ENCODE assay signal across 29 mouse cellular contexts in genomic region chr10:23044466-23044865, GRCm38 (mm10).
"Had no signal": no experiment of that assay in that cellular context is flagged by ENCODE, and none has a peak within 500 bp of the region (broad histone marks: within the 10 kb centered on the region; RNA-seq: fewer than 3 reads in every experiment).

No protein-coding gene starts in this region.

- H3K9ac ChIP-seq: limb, embryonic 12.5 days; limb, embryonic 13.5 days; limb, embryonic 15.5 days; liver, embryonic 12.5 days; liver, embryonic 13.5 days; liver, embryonic 14.5 days; liver, embryonic 15.5 days; liver, postnatal 0 days; midbrain, embryonic 12.5 days; midbrain, embryonic 13.5 days; midbrain, embryonic 15.5 days; neural tube, embryonic 12.5 days; neural tube, embryonic 13.5 days had no signal

- H3K9me3 ChIP-seq: limb, embryonic 10.5 days; limb, embryonic 12.5 days; limb, embryonic 13.5 days; limb, embryonic 15.5 days; liver, embryonic 12.5 days; liver, embryonic 13.5 days; liver, embryonic 15.5 days; megakaryocyte, embryonic 14.5 days; midbrain, embryonic 10.5 days; midbrain, embryonic 12.5 days; midbrain, embryonic 13.5 days; midbrain, embryonic 15.5 days; neural tube, embryonic 12.5 days; neural tube, embryonic 13.5 days had no signal

- H3K27ac ChIP-seq: left cerebral cortex, adult 2 months; limb, embryonic 10.5 days; limb, embryonic 12.5 days; limb, embryonic 13.5 days; limb, embryonic 15.5 days; liver, embryonic 12.5 days; liver, embryonic 13.5 days; liver, embryonic 14.5 days; liver, embryonic 15.5 days; macrophage; midbrain, embryonic 10.5 days; midbrain, embryonic 12.5 days; midbrain, embryonic 13.5 days; midbrain, embryonic 15.5 days; neural tube, embryonic 12.5 days; neural tube, embryonic 13.5 days had no signal

- ATAC-seq: liver, embryonic 12.5 days; liver, postnatal 0 days; midbrain, embryonic 13.5 days; midbrain, embryonic 15.5 days; midbrain, embryonic 16.5 days had no signal

- H3K4me1 ChIP-seq: limb, embryonic 10.5 days; limb, embryonic 12.5 days; limb, embryonic 13.5 days; limb, embryonic 15.5 days; liver, embryonic 12.5 days; liver, embryonic 13.5 days; liver, embryonic 15.5 days; megakaryocyte, embryonic 14.5 days; midbrain, embryonic 10.5 days; midbrain, embryonic 12.5 days; midbrain, embryonic 13.5 days; midbrain, embryonic 15.5 days; neural tube, embryonic 12.5 days; neural tube, embryonic 13.5 days had no signal

- H3K27me3 ChIP-seq: limb, embryonic 12.5 days; limb, embryonic 13.5 days; limb, embryonic 15.5 days; liver, embryonic 12.5 days; liver, embryonic 13.5 days; liver, embryonic 15.5 days; megakaryocyte, embryonic 14.5 days; midbrain, embryonic 12.5 days; midbrain, embryonic 13.5 days; midbrain, embryonic 15.5 days; neural tube, embryonic 12.5 days; neural tube, embryonic 13.5 days had no signal

- H3K36me3 ChIP-seq: limb, embryonic 10.5 days; limb, embryonic 12.5 days; limb, embryonic 13.5 days; limb, embryonic 15.5 days; liver, embryonic 12.5 days; liver, embryonic 13.5 days; liver, embryonic 15.5 days; midbrain, embryonic 10.5 days; midbrain, embryonic 12.5 days; midbrain, embryonic 13.5 days; midbrain, embryonic 15.5 days; neural tube, embryonic 12.5 days; neural tube, embryonic 13.5 days had no signal

- DNase-seq: layer of hippocampus, postnatal 36 days; left cerebral cortex, postnatal 4 days; liver; liver, embryonic 13.5 days; liver, postnatal 0 days; lung, postnatal 10 days; lung, postnatal 14 days; lung, postnatal 36 days; midbrain, embryonic 14.5 days had no signal

- H3K4me3 ChIP-seq: left cerebral cortex, adult 2 months; limb, embryonic 10.5 days; limb, embryonic 12.5 days; limb, embryonic 13.5 days; limb, embryonic 15.5 days; liver, embryonic 12.5 days; liver, embryonic 13.5 days; liver, embryonic 15.5 days; megakaryocyte, embryonic 14.5 days; midbrain, embryonic 10.5 days; midbrain, embryonic 12.5 days; midbrain, embryonic 13.5 days; midbrain, embryonic 15.5 days; myocyte; neural tube, embryonic 12.5 days; neural tube, embryonic 13.5 days had no signal

- H3K4me2 ChIP-seq: limb, embryonic 12.5 days; limb, embryonic 13.5 days; limb, embryonic 15.5 days; liver, embryonic 11.5 days; liver, embryonic 12.5 days; liver, embryonic 13.5 days; liver, embryonic 15.5 days; midbrain, embryonic 11.5 days; midbrain, embryonic 12.5 days; midbrain, embryonic 13.5 days; midbrain, embryonic 15.5 days; neural tube, embryonic 12.5 days; neural tube, embryonic 13.5 days had no signal
